14 mouse cellular contexts compared by ENCODE assay signal in genomic region chr10:29142556-29143105, GRCm38 (mm10). TPM values are rescaled to one million over a fixed set of nuclear protein-coding genes. Genes with fewer than 3 reads are reported as not detected.
DNase-seq lines count a peak whose midpoint lies in the region; ATAC-seq lines count a peak whose summit lies in the region.
"Had no signal": no experiment of that assay in that cellular context is flagged by ENCODE, and none has a peak within 500 bp of the region (broad histone marks: within the 10 kb centered on the region; RNA-seq: fewer than 3 reads in every experiment).

No protein-coding gene starts in this region.

- H3K36me3 ChIP-seq in forebrain, embryonic 14.5 days (ENCODE audit: control insufficient read depth, insufficient read depth, low read length): no peaks in the 10 kb centered on the region
- H3K36me3 ChIP-seq in midbrain, embryonic 10.5 days: no peaks in the 10 kb centered on the region
- H3K36me3 ChIP-seq: embryonic facial prominence, embryonic 15.5 days; stomach, embryonic 15.5 days had no signal

- 43% methylated on average over 7 of the region's 7 CpGs for WGBS in forebrain, embryonic 14.5 days
- WGBS in midbrain, embryonic 10.5 days: 31% methylated on average over 7 of the region's 7 CpGs

- H3K27me3 ChIP-seq in forebrain, embryonic 14.5 days (replicated peaks; ENCODE audit: control insufficient read depth, insufficient read depth, low read length): no peaks in the 10 kb centered on the region
- peaks cover 3% of the 10 kb centered on the region; the same call in 1 of the 2 replicates for H3K27me3 ChIP-seq in midbrain, embryonic 10.5 days (ENCODE audit: low read depth, poor library complexity, severe bottlenecking)

- no peak for ATAC-seq in forebrain, embryonic 14.5 days

- H3K9ac ChIP-seq in forebrain, embryonic 14.5 days (ENCODE audit: low read length): peak overlapping the region; percentile 57
- H3K9ac ChIP-seq: embryonic facial prominence, embryonic 15.5 days; stomach, embryonic 15.5 days had no signal

- peak overlapping the region; percentile 84 for H3K4me3 ChIP-seq in forebrain, embryonic 14.5 days (ENCODE audit: low read depth, low read length)
- H3K4me3 ChIP-seq in midbrain, embryonic 10.5 days: peak overlapping the region; percentile 79

- peaks cover 6% of the 10 kb centered on the region for H3K4me1 ChIP-seq in forebrain, embryonic 14.5 days (ENCODE audit: control insufficient read depth, insufficient read depth, low read length)
- peaks cover 31% of the 10 kb centered on the region for H3K4me1 ChIP-seq in midbrain, embryonic 10.5 days

- peak; percentile 55 for DNase-seq in embryo, embryonic 10.5 days (ENCODE audit: low spot score)
- peak; percentile 23 for DNase-seq in forebrain, embryonic 14.5 days (ENCODE audit: low spot score)
- DNase-seq in midbrain, embryonic 10.5 days (ENCODE audit: low spot score): no peak
- peak; percentile 35 for DNase-seq in retina, embryonic 14.5 days (ENCODE audit: low spot score)
- no peak for DNase-seq in kidney, postnatal 4 days
- DNase-seq in urinary bladder, adult 2 months (ENCODE audit: low spot score): no peak
- DNase-seq in thymus, postnatal 4 days: no peak
- DNase-seq: gastrocnemius, postnatal 10 days; kidney, adult 2 months; lung, adult 2 months had no signal

- H3K27ac ChIP-seq in forebrain, embryonic 14.5 days (ENCODE audit: low read depth, low read length): no peak overlapping the region; the same call in 1 of the 2 replicates
- peak overlapping the region; percentile 96 for H3K27ac ChIP-seq in midbrain, embryonic 10.5 days (replicated peaks)
- H3K27ac ChIP-seq: embryonic facial prominence, embryonic 15.5 days; stomach, embryonic 15.5 days had no signal

- H3K4me2 ChIP-seq in forebrain, embryonic 14.5 days (ENCODE audit: low read length): peak overlapping the region; percentile 90

- no peaks in the 10 kb centered on the region for H3K9me3 ChIP-seq in forebrain, embryonic 14.5 days (replicated peaks; ENCODE audit: control insufficient read depth, low read length)
- H3K9me3 ChIP-seq in midbrain, embryonic 10.5 days (replicated peaks): no peaks in the 10 kb centered on the region
- H3K9me3 ChIP-seq: embryonic facial prominence, embryonic 15.5 days; stomach, embryonic 15.5 days had no signal

RNA-seq across cellular contexts. Expression of gene Soga3, which starts 1.0 kb away (rescaled TPM):
- 47.0 and 74.8 TPM in 2 replicates for polyA plus RNA-seq in forebrain, embryonic 14.5 days (2014; fragmentation: Nextera tagmentation; extraction: Ambion mirVana)
- 14.5 and 24.2 TPM in 2 replicates for polyA plus RNA-seq in midbrain, embryonic 10.5 days (2016; fragmentation: Nextera tagmentation; extraction: Ambion mirVana)
- 0.25 and 0.36 TPM in 2 replicates for polyA plus RNA-seq in urinary bladder, adult 2 months (2012; rRNA removed)

RNA-seq across cellular contexts. Expression of gene Gm49353, which starts 56.1 kb away (rescaled TPM):
- 8.3 and 14.9 TPM in 2 replicates for polyA plus RNA-seq in forebrain, embryonic 14.5 days (2014; fragmentation: Nextera tagmentation; extraction: Ambion mirVana)
- polyA plus RNA-seq in midbrain, embryonic 10.5 days (2016; fragmentation: Nextera tagmentation; extraction: Ambion mirVana): 1.1 and 2.0 TPM in 2 replicates
- 0.11 TPM in 1 of 2 replicates, not detected in the other for polyA plus RNA-seq in urinary bladder, adult 2 months (2012; rRNA removed)
- polyA plus RNA-seq: heart, postnatal 0 days; kidney, adult 2 months; limb, embryonic 11.5 days; lung, adult 2 months had no signal

Comparison
In these comparisons a context has a peak if more than half of its experiments do, and no peak if none do; other contexts are left out.
1. DNase-seq: peak in embryo, embryonic 10.5 days (single experiment), forebrain, embryonic 14.5 days (single experiment) and retina, embryonic 14.5 days (single experiment); none in midbrain, embryonic 10.5 days (single experiment), kidney, postnatal 4 days (0 of 2), urinary bladder, adult 2 months (single experiment) and thymus, postnatal 4 days (single experiment).
2. RNA of gene Soga3, which starts 1.0 kb away (polyA plus RNA-seq): 47.0 to 74.8 TPM in forebrain, embryonic 14.5 days and 14.5 to 24.2 TPM in midbrain, embryonic 10.5 days; 0.25 to 0.36 TPM in urinary bladder, adult 2 months; every median in the first group is over 10 times any median in the second.